Mouse (Mus musculus) testis, adult 2 months (tissue): Measurements from ENCODE around the gene Znrf1.

ENCODE experiments used
- CTCF ChIP-seq: fragments of 200-500 bp; IDR thresholded peaks from 2 replicates; pipeline ENCODE4 v1.5.1; 2012; ENCODE audit warnings: low read depth, mild to moderate bottlenecking, inconsistent platforms, low read length, moderate library complexity; ENCODE audit not compliant: control insufficient read depth, insufficient read depth, insufficient replicate concordance
- POLR2A ChIP-seq: fragments of 200-500 bp; IDR thresholded peaks from 2 replicates; pipeline ENCODE4 v1.6.1; 2012; ENCODE audit warnings: low read depth, mild to moderate bottlenecking, inconsistent platforms, low read length, moderate library complexity; ENCODE audit not compliant: control insufficient read depth

DNA sequence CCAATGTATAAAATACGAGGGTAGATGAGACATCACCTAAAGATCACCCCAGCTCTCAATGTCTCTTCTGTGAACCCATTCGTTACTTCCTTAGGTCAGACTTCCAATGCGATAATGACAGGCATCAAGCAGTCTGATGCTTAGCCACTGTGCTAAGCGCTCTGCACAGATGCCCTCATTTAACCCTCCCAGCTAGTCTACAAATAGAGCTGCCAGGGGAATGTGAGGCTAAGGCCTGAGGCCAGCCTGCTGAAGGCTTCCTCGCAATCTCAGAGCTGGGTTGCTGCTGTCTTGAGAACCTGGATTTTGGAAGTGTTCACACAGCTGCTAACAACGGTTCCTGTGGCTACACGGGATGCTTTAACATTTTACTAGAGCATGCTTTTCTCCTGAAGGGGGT, 23.0 kb upstream of the Znrf1 start:
- TF ChIP-seq CTCF (no peak), POLR2A (no peak)
